Mouse (Mus musculus) heart, adult 2 months (tissue): ENCODE measurements at regions not wholly inside any gene's neighbourhood (a gene's known extent, or its start where the extent isn't known, plus 50 kb on each side); places are given as distances from the start of the nearest gene placed in this dataset.
"Not testable (repeated sequence)": the region's sequence is repeated elsewhere in the genome, so short reads cannot be mapped to it uniquely, and the experiment has no call there.

Experiments
- EP300 ChIP-seq: fragments of 200-500 bp; IDR thresholded peaks from 2 replicates; pipeline ENCODE4 v1.6.1; 2011; ENCODE audit warnings: low read depth, low read length, control low read depth; ENCODE audit not compliant: insufficient read depth
- POLR2A ChIP-seq: fragments of 200-500 bp; IDR thresholded peaks from 2 replicates; pipeline ENCODE4 v1.6.1; 2011; ENCODE audit warnings: mild to moderate bottlenecking, low read depth, low read length, control low read depth; ENCODE audit not compliant: insufficient read depth

DNA sequence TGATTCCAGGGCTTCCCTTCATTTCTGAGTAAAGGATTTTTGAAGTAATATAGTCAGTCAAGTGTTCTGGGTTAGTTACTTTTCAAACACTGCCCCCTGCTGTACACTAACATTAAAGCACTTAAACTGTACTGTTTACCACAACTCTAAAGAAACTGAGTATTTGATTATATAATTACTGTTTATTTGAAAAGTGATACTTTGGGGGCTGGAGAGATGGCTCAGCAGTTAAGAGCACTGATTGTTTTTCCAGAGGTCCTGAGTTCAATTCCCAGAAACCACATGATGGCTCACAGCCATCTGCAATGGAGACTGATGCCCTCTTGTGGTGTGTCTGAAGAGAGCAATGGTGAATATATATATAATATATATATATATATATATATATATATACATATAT lies 132.8 kb downstream of the Crisp4 start:
- TF ChIP-seq EP300, POLR2A: not testable (repeated sequence)
